Mouse (Mus musculus) layer of hippocampus, adult 6 months (tissue): ENCODE data around the gene Dnah2. TPM values are rescaled to one million over a fixed set of nuclear protein-coding genes. Genes with fewer than 3 reads are reported as not detected.

Experiments used
- long read RNA-seq, 2 experiments: library from polyadenylated mRNA; unstranded; transcript quantifications; one replicate each; pipeline ENCODE4 v2.0.0; 2019 to 2020
- microRNA-seq: library from miRNA; unstranded; fragments of <30 nt; microRNA quantifications from one replicate; pipeline ENCODE4 v1.2.0, GENCODE M21; 2020
- polyA plus RNA-seq: library from polyadenylated mRNA; unstranded; fragments of <200 nt; fragmentation: Nextera tagmentation; gene quantifications from 2 replicates; pipeline ENCODE4 v1.2.3, GENCODE M21; 2021

The Dnah2 gene
- polyA plus RNA-seq, result 0.36 and 0.80 TPM in 2 replicates
- long read RNA-seq, experiment 1, partial matches to known transcripts, result 0 of 3 reads
- long read RNA-seq, experiment 1, other reads (novel, unspliced or antisense), result 3 of 3 reads
- long read RNA-seq, experiment 2, partial matches to known transcripts, result 4 of 6 reads
- long read RNA-seq, experiment 2, other reads (novel, unspliced or antisense), result 2 of 6 reads

GRCm38 (mm10) chr11:69549060-69549656 is at the start of gene Dnah2:
TSS of gene Dnah2 (minus strand) at chr11:69549110.

GRCm38 (mm10) chr11:69580091-69580514 is 31.2 kb upstream of the Dnah2 start, which contains the start of the genes Wrap53 and Trp53:
TSS of gene Wrap53 (minus strand) at chr11:69580255.
TSS of gene Trp53 (plus strand) at chr11:69580359.

GRCm38 (mm10) chr11:69559851-69560765 is 11.2 kb upstream of the Dnah2 start, which contains the start of gene Efnb3:
TSS of gene Efnb3 (minus strand) at chr11:69560205.

GRCm38 (mm10) chr11:69413221-69414181 is 135.4 kb downstream of the Dnah2 start, which contains the start of gene Kdm6b:
TSS of gene Kdm6b (minus strand) at chr11:69413675.

GRCm38 (mm10) chr11:69398059-69398458 is 150.9 kb downstream of the Dnah2 start, which contains the start of gene Tmem88:
TSS of gene Tmem88 (minus strand) at chr11:69398234.

GRCm38 (mm10) chr11:69395235-69395633 is 153.7 kb downstream of the Dnah2 start, which contains the start of the genes Naa38 and Cyb5d1:
TSS of gene Naa38 (plus strand) at chr11:69395487.
TSS of gene Cyb5d1 (minus strand) at chr11:69395631.

Small RNA genes within 50 kb of the gene (microRNA-seq; reads per million reads assigned to microRNA genes)
- not detected for gene Gm27493

Other genes with a start within 250 kb of the Dnah2 start
- gene Cntrob, start 225.3 kb downstream of the Dnah2 start, polyA plus RNA-seq, result 1.3 and 1.8 TPM in 2 replicates
- gene Trappc1, start 225.1 kb downstream of the Dnah2 start, polyA plus RNA-seq, result 134 and 135 TPM in 2 replicates
- 5.3 and 6.1 TPM in 2 replicates for gene Kcnab3, start 222.9 kb downstream of the Dnah2 start, polyA plus RNA-seq
- 256 and 260 TPM in 2 replicates for gene Rnf227, start 208.6 kb downstream of the Dnah2 start, polyA plus RNA-seq
- gene Chd3, start 179.7 kb downstream of the Dnah2 start, polyA plus RNA-seq, result 49.8 and 51.0 TPM in 2 replicates
- 601 and 628 TPM in 2 replicates for gene Naa38, start 153.6 kb downstream of the Dnah2 start, polyA plus RNA-seq
- gene Cyb5d1, start 153.5 kb downstream of the Dnah2 start, polyA plus RNA-seq, result 12.0 and 15.0 TPM in 2 replicates
- 1.9 and 2.4 TPM in 2 replicates for gene Tmem88, start 150.9 kb downstream of the Dnah2 start, polyA plus RNA-seq
- gene Kdm6b, start 135.4 kb downstream of the Dnah2 start, polyA plus RNA-seq, result 8.1 and 9.3 TPM in 2 replicates
- 21.6 and 21.9 TPM in 2 replicates for gene Efnb3, start 11.1 kb upstream of the Dnah2 start, polyA plus RNA-seq
- 13.9 and 15.4 TPM in 2 replicates for gene Wrap53, start 31.1 kb upstream of the Dnah2 start, polyA plus RNA-seq
- 25.8 and 29.0 TPM in 2 replicates for gene Trp53, start 31.2 kb upstream of the Dnah2 start, polyA plus RNA-seq
- gene Atp1b2, start 56.8 kb upstream of the Dnah2 start, polyA plus RNA-seq, result 218 and 255 TPM in 2 replicates
- not detected in 2 replicates for gene Shbg, start 68.8 kb upstream of the Dnah2 start, polyA plus RNA-seq
- 18.2 and 18.3 TPM in 2 replicates for gene Sat2, start 72.9 kb upstream of the Dnah2 start, polyA plus RNA-seq
- 6.9 and 7.9 TPM in 2 replicates for gene Fxr2, start 83.9 kb upstream of the Dnah2 start, polyA plus RNA-seq
- 0.16 TPM in 1 of 2 replicates, not detected in the other for gene Sox15, start 106.2 kb upstream of the Dnah2 start, polyA plus RNA-seq
- gene Mpdu1, start 113.5 kb upstream of the Dnah2 start, polyA plus RNA-seq, result 94.9 and 96.8 TPM in 2 replicates
- 18.4 and 22.2 TPM in 2 replicates for gene Cd68, start 117.0 kb upstream of the Dnah2 start, polyA plus RNA-seq
- gene Eif4a1, start 123.3 kb upstream of the Dnah2 start, polyA plus RNA-seq, result 177 and 178 TPM in 2 replicates
- 14.3 and 15.8 TPM in 2 replicates for gene Senp3, start 133.0 kb upstream of the Dnah2 start, polyA plus RNA-seq
- gene Tnfsf13, start 136.7 kb upstream of the Dnah2 start, polyA plus RNA-seq, result 3.6 and 4.5 TPM in 2 replicates
- gene Tnfsf12, start 146.7 kb upstream of the Dnah2 start, polyA plus RNA-seq, result 2.8 and 3.4 TPM in 2 replicates
- 1.9 and 2.8 TPM in 2 replicates for gene Tnfsfm13, start 147.0 kb upstream of the Dnah2 start, polyA plus RNA-seq
- 6.6 and 7.7 TPM in 2 replicates for gene Polr2a, start 209.5 kb upstream of the Dnah2 start, polyA plus RNA-seq
- gene Slc35g3, start 212.9 kb upstream of the Dnah2 start, polyA plus RNA-seq, result 0.19 TPM in 1 of 2 replicates, not detected in the other
- gene Zbtb4, start 216.8 kb upstream of the Dnah2 start, polyA plus RNA-seq, result 4.4 and 5.5 TPM in 2 replicates
- 0.25 and 0.46 TPM in 2 replicates for gene Chrnb1, start 246.8 kb upstream of the Dnah2 start, polyA plus RNA-seq